Mouse (Mus musculus) C2C12 (cell line): Measurements from ENCODE around the gene Rps26.

Source experiments
- CEBPB ChIP-seq: IDR thresholded peaks from one replicate; pipeline ENCODE4 v1.6.1; 2011; ENCODE audit warnings: low read depth, mild to moderate bottlenecking, control low read depth, moderate library complexity
- CTCF ChIP-seq: IDR thresholded peaks from one replicate; pipeline ENCODE4 v1.5.1; 2011; ENCODE audit not compliant: control insufficient read depth, insufficient read depth, insufficient read length
- FOSL1 ChIP-seq: IDR thresholded peaks from one replicate; pipeline ENCODE4 v1.8.0; 2011; ENCODE audit warnings: mild to moderate bottlenecking, low read length; ENCODE audit not compliant: poor library complexity, insufficient read depth, severe bottlenecking
- MAX ChIP-seq: IDR thresholded peaks from one replicate; pipeline ENCODE4 v1.6.1; 2011; ENCODE audit warnings: mild to moderate bottlenecking, control low read depth
- MYOD1 ChIP-seq: IDR thresholded peaks from one replicate; pipeline ENCODE4 v1.6.1; 2011; ENCODE audit warnings: low read depth; ENCODE audit not compliant: control insufficient read depth, insufficient read length
- MYOG ChIP-seq: IDR thresholded peaks from one replicate; pipeline ENCODE4 v1.6.1; 2011; ENCODE audit not compliant: control insufficient read depth, insufficient read length; ENCODE audit errors: extremely low read depth
- USF1 ChIP-seq: IDR thresholded peaks from one replicate; pipeline ENCODE4 v1.6.1; 2011; ENCODE audit warnings: low read depth, mild to moderate bottlenecking, control low read depth, moderate library complexity

- TF ChIP-seq USF1 (no peak), CTCF (no peak), MYOD1 (no peak), MAX (no peak), MYOG (no peak), CEBPB (no peak), FOSL1 (no peak)
Observed at GRCm38 (mm10) chr10:128662465-128662864, 35.9 kb upstream of the Rps26 start.
